Mouse (Mus musculus) C2C12 (cell line): ENCODE results near the gene Gm49661. TPM values are rescaled to one million over a fixed set of nuclear protein-coding genes. Genes with fewer than 3 reads are reported as not detected.
A peak's percentile ranks its signal among the peaks of the same experiment; 100 is the strongest.

ENCODE experiments used
- H3K27me3 ChIP-seq: one replicate; pipeline ENCODE4 v1.6.1; 2011; ENCODE audit not compliant: control insufficient read depth, insufficient read depth, insufficient read length
- H3K36me3 ChIP-seq: one replicate; pipeline ENCODE4 v1.6.1; 2011; ENCODE audit not compliant: control insufficient read depth, insufficient read depth
- H3K4me3 ChIP-seq: one replicate; pipeline ENCODE4 v1.5.1; 2011; ENCODE audit warnings: mild to moderate bottlenecking, control low read depth; ENCODE audit not compliant: poor library complexity, insufficient read depth, severe bottlenecking
- H3K79me2 ChIP-seq: one replicate; pipeline ENCODE4 v1.6.1; 2011; ENCODE audit not compliant: control insufficient read depth, insufficient read depth
- H3K79me3 ChIP-seq: one replicate; pipeline ENCODE4 v1.6.1; 2011; ENCODE audit warnings: low read depth, control low read depth
- H3ac ChIP-seq: one replicate; pipeline ENCODE3; 2011; ENCODE audit warnings: low read depth; ENCODE audit not compliant: control insufficient read depth, insufficient read length
- CEBPB ChIP-seq: IDR thresholded peaks from one replicate; pipeline ENCODE4 v1.6.1; 2011; ENCODE audit warnings: low read depth, mild to moderate bottlenecking, control low read depth, moderate library complexity
- CTCF ChIP-seq: IDR thresholded peaks from one replicate; pipeline ENCODE4 v1.5.1; 2011; ENCODE audit not compliant: control insufficient read depth, insufficient read depth, insufficient read length
- FOSL1 ChIP-seq: IDR thresholded peaks from one replicate; pipeline ENCODE4 v1.8.0; 2011; ENCODE audit warnings: mild to moderate bottlenecking, low read length; ENCODE audit not compliant: poor library complexity, insufficient read depth, severe bottlenecking
- MAX ChIP-seq: IDR thresholded peaks from one replicate; pipeline ENCODE4 v1.6.1; 2011; ENCODE audit warnings: mild to moderate bottlenecking, control low read depth
- MYOD1 ChIP-seq: IDR thresholded peaks from one replicate; pipeline ENCODE4 v1.6.1; 2011; ENCODE audit warnings: low read depth; ENCODE audit not compliant: control insufficient read depth, insufficient read length
- MYOG ChIP-seq: IDR thresholded peaks from one replicate; pipeline ENCODE4 v1.6.1; 2011; ENCODE audit not compliant: control insufficient read depth, insufficient read length; ENCODE audit errors: extremely low read depth
- USF1 ChIP-seq: IDR thresholded peaks from one replicate; pipeline ENCODE4 v1.6.1; 2011; ENCODE audit warnings: low read depth, mild to moderate bottlenecking, control low read depth, moderate library complexity
- polyA plus RNA-seq: library from polyadenylated mRNA; unstranded; fragments of >200 nt; fragmentation: generic; extraction: Trizol; gene quantifications from one replicate; pipeline ENCODE4 v1.2.1, GENCODE M21; 2012; ENCODE audit warnings: missing spikeins

Gm49661 gene
- polyA plus RNA-seq, 1 experiment: not detected

DNA sequence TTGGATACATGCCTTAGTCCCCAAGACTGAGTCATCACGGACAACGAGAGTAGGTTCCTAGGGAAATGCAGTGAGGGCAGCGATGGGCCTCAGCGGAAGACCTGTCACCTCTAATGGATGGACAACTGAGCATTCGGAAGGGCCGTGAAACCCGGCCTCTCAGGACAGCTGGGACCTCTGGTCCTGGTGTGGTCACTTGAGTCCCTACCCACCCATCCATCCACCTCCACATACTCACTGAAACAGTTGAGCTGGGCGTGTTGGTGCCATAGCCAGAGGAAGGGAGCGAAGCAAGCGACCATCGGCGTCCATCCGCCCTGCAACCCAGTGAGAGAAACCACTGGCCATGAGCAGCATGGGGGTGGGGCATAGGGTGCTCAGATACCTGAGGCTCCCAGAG lies 38.7 kb downstream of the Gm49661 start:
- no peaks in the 10 kb centered on the region for H3K79me2 ChIP-seq
- H3K79me3 ChIP-seq: no peaks in the 10 kb centered on the region
- peaks cover 31% of the 10 kb centered on the region for H3K27me3 ChIP-seq
- H3ac ChIP-seq: no peak overlapping the region
- no peak overlapping the region for H3K4me3 ChIP-seq
- H3K36me3 ChIP-seq: no peaks in the 10 kb centered on the region
- TF ChIP-seq MYOG: no peak
- TF ChIP-seq USF1: no peak
- no peak for TF ChIP-seq CTCF
- no peak for TF ChIP-seq MYOD1
- TF ChIP-seq MAX: no peak

GRCm38 (mm10) chr8:84928456-84929306 lies 40.6 kb downstream of the Gm49661 start:
- Histone ChIP-seq H3ac (no peak overlapping the region), H3K4me3 (no peak overlapping the region), H3K79me3 (no peaks in the 10 kb centered on the region), H3K36me3 (no peaks in the 10 kb centered on the region), H3K79me2 (no peaks in the 10 kb centered on the region), H3K27me3 (peaks cover 21% of the 10 kb centered on the region)
- TF ChIP-seq CTCF: peak; percentile 92
- no peak for TF ChIP-seq FOSL1
- no peak for TF ChIP-seq MYOD1
- no peak for TF ChIP-seq MYOG

DNA sequence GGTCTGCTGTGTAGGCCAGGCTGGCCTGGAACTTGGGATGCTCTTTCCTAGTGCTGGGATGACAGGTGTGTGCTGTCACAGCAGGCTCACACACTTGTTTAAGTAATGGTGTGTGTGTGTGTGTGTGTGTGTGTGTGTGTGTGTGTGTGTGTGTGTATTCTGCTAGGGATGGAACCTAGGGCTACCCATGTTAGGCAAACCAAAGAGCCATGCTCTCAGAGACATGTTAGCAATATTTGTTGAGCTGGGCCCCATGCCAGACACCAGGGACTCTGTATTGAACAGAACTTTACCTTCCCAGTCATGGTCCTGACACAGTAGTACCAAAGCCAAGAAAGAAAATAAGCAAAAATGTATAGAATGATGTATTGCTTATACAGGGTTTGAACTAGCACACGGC lies 41.7 kb downstream of the Gm49661 start:
- no peaks in the 10 kb centered on the region for H3K79me3 ChIP-seq
- H3K36me3 ChIP-seq: no peaks in the 10 kb centered on the region
- H3ac ChIP-seq: no peak overlapping the region
- H3K79me2 ChIP-seq: no peaks in the 10 kb centered on the region
- TF ChIP-seq MAX (no peak), CTCF (no peak), FOSL1 (no peak), MYOD1 (no peak), MYOG (no peak), CEBPB (no peak), USF1 (no peak)
- H3K27me3 ChIP-seq: peaks cover 20% of the 10 kb centered on the region
- no peak overlapping the region for H3K4me3 ChIP-seq

DNA sequence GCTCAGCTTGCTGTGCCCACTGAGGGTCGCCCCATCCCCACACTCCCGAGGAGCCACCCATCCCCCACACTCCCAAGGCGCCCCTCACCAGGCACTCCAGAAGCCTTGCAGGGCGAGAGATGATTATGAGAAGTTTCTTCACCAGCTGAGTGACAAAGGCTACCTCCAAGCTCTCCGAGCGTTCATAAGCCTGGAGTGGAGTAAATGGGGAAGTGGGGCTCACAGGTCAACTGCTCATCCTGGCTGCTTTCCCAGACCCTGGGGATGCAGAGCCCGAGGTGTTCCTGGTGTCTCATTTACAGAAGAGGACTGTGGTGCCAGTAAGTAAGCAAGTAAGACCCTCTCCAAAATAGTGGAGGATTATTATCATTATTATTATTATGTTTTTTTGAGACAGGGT lies 43.7 kb downstream of the Gm49661 start:
- Histone ChIP-seq H3K79me3 (no peaks in the 10 kb centered on the region), H3K27me3 (peaks cover 18% of the 10 kb centered on the region), H3K79me2 (no peaks in the 10 kb centered on the region), H3K36me3 (no peaks in the 10 kb centered on the region), H3K4me3 (no peak overlapping the region), H3ac (no peak overlapping the region)
- TF ChIP-seq FOSL1: no peak
- TF ChIP-seq CTCF: no peak
- no peak for TF ChIP-seq USF1
- TF ChIP-seq MYOD1: no peak
- no peak for TF ChIP-seq MAX
- TF ChIP-seq MYOG: no peak
- TF ChIP-seq CEBPB: no peak

DNA sequence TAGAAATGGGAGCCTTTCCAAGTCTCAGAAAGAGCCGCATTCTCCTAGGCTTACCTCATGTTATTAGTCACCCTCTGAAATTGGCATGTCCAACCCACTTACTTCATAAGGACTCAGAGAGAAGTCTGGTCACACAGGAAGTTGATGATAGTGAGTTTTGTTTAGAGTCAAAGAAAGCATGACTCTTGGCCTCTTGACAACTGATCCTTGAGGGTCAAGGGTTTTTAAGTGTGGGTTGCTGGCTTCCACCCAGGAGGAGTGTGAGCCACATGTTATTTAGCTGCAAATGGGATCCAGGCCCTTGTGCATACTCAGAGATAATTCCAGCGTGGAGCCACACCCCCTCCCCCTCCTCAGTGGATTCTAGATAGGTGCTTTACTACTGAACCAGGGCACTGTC lies 47.6 kb downstream of the Gm49661 start:
- TF ChIP-seq USF1: no peak
- TF ChIP-seq MYOG: no peak
- TF ChIP-seq CEBPB: no peak
- TF ChIP-seq MAX: peak; percentile 53
- TF ChIP-seq FOSL1: no peak
- TF ChIP-seq CTCF: no peak
- TF ChIP-seq MYOD1: no peak
- H3K27me3 ChIP-seq: peaks cover 14% of the 10 kb centered on the region

GRCm38 (mm10) chr8:84918646-84919045 lies 50.6 kb downstream of the Gm49661 start:
- H3K36me3 ChIP-seq: no peaks in the 10 kb centered on the region
- no peaks in the 10 kb centered on the region for H3K79me3 ChIP-seq
- no peak overlapping the region for H3ac ChIP-seq
- H3K4me3 ChIP-seq: no peak overlapping the region
- H3K27me3 ChIP-seq: peaks cover 7% of the 10 kb centered on the region
- no peak for TF ChIP-seq MYOD1
- TF ChIP-seq CTCF: no peak
- no peak for TF ChIP-seq CEBPB
- TF ChIP-seq MAX: no peak
- no peak for TF ChIP-seq USF1
- TF ChIP-seq MYOG: no peak
- no peak for TF ChIP-seq FOSL1
- no peaks in the 10 kb centered on the region for H3K79me2 ChIP-seq

More for the DNA sequence above, 47.6 kb downstream of the Gm49661 start:
- Histone ChIP-seq H3K79me3 (no peaks in the 10 kb centered on the region), H3ac (no peak overlapping the region), H3K36me3 (no peaks in the 10 kb centered on the region), H3K79me2 (no peaks in the 10 kb centered on the region), H3K4me3 (no peak overlapping the region)
